Mouse (Mus musculus): ENCODE data around the gene 1700020A23Rik. TPM values are rescaled to one million over a fixed set of nuclear protein-coding genes. Genes with fewer than 3 reads are reported as not detected.
"Not testable (repeated sequence)": the region's sequence is repeated elsewhere in the genome, so short reads cannot be mapped to it uniquely, and the experiment has no call there.

The 1700020A23Rik gene
- 1 to 10 TPM in 1 of 4 experiments, not detected in 3; 4.6 TPM for total RNA-seq (2022)

DNA sequence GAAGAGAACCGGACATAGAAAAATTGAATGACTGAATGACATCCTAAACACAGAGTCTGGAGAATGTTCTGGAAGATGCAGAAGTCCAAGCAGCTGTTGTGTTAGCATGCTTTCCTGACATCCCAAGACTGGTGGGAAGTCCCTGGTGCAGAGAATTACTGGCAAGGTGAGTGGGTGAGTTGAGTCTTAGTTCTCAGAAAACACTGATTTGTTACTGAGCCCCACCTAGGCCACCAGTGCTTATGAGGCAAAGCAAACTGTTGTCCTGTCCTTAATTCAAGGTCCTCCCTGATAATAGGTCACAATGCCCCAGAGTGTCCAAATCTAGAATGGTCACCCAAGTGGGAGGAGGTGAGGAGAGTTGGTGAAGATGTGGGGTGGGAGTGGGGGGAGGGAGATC is at the start of gene 1700020A23Rik, which contains the start of gene Gm28372:
Gene 1700020A23Rik, plus strand, starts transcription at position 321 of the 400 bp plus-strand sequence.
Gene Gm28372, plus strand, starts transcription at position 301 of the 400 bp plus-strand sequence.
- no peak for DNase-seq

DNA sequence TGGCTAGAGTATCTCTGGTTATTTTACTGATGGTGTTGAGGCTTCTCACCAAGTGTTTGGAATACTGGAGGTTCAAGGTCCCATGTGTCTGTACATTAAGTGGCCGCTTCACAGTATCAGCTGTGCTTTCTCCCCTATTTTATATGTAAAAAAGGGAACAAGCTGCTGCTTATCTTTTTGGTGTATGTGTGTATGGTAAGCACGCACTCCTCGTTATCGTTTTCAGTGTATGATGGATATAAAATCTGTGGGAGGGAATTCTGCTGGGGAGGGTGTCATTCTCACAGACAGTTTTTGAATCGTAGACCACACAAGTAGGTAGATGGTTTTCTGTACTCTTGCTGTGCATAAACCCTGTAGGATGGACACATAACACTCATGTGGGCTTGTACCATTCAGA is 47.5 kb upstream of the 1700020A23Rik start:
- no peak for DNase-seq

GRCm38 (mm10) chr2:130358852-130359251 is 46.2 kb upstream of the 1700020A23Rik start:
- DNase-seq = no peak

- DNase-seq = peak; percentile 14
Observed at GRCm38 (mm10) chr2:130362511-130363026, 42.5 kb upstream of the 1700020A23Rik start.

DNA sequence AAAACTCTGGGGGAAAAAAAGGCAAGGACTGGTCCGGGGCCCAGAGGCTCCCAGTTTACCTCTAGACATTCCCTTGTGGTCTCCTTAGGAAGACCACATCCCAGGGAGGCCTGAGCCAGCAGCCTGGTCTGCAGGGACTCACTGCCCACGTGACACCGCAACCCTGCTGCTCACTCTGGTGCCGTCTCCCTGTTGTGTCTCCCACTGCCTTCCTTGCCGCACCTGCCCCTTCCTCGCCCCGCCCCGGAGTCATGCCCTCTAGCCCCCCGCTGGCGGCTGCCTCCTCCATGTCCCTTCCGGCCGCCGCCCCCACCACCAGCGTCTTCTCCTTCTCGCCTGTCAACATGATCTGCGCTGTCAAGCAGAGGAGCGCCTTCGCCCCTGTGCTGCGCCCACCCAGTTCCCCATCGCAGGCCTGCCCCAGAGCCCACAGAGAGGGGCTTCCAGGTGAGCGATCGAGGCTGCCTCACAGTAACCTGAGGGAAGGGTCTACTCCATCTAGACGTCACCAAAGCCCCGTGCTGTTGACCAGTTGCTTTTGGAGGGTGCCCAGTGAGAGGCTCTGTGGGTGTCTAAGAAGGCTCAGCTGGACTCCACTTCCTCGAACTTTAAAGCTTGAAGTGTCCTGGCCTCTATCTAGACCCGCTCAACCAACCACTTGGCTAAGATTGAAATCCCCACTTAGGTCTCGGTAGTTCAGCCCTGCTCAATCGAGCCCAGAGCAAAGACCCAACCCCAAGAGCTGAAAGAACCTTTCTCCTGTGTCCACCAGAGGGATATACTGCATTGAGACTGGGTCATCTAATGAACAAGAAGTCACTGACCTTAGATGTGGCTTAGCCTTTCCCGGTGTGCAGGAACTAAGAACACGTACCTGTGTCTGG is 39.6 kb upstream of the 1700020A23Rik start:
- DNase-seq = no peak

DNA sequence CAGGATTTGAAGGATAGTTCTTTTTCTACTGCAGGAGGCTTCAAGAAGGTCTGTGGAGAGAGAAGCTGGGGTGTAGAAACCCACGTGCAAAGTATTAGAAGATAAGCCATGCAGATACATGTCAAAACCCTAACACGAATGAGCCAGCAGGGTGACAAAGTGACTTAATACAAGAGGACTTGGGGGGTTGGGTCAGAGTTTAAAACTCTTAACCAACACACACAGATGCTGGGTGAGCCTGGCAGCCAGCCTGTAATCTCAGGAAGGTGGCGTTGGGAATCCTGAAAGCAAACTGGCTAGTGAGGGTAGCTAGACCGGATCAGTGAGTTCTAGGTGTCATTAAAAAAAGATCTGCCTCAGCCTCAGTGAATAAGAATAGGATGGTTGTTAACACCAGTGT is 37.7 kb upstream of the 1700020A23Rik start:
- no peak for DNase-seq

DNA sequence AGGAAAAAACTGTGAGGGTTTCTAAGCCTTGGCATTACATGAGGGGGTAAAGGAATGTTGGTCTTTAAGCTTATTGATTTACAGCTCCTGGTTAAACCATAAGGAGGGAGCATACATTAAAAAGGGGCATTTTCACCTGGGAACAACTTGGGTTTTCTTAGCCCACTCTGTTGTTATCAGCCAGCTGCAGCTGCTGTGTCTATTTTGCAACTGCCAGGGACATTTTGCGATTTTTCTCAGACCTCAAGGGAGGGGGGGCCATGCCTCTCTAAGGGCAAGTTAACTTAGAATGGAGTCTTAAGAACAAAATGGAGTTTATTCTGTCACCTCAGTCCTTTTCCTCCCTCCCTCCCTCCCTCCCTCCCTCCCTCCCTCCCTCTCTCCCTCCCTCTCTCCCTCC is 32.0 kb upstream of the 1700020A23Rik start:
- DNase-seq = not testable (repeated sequence)

DNA sequence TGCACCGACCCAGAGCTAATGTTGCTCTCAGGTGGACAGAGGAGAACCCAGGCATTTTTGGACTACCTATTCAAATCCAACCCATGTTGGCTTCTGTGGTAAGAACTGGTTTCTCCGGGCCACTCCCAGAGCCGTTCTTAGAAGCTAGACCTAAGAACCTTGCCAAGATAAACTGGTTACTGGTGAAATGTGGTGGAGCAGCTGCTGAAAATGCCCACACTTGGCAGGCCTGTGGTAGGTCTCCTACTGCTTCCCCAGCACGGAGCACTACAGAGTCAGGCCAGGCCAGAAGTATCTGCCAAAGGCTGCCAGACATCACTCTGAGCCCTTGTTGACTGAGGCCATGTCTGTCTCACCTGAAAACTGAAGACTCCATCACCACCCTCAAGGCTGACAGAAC is 30.1 kb upstream of the 1700020A23Rik start:
- no peak for DNase-seq

DNA sequence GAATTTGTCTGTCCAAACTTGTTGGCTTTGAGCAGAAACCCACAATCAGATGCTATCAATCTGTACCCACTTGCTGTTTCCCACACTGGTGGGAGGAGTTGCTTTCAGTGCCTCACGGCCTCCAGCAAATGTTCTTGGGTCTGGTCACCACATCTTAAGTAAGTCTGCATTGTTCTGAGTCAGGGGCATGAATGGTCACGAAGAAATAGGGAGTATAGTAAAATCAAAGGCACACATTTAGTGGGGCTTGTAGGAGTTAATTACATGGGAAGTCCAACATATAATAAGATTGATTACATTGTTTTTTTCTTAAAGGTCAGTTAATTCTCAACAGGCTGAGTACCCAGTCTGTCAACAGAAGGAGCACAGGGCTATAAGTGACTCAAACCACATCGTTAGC is 21.9 kb upstream of the 1700020A23Rik start:
- no peak for DNase-seq

GRCm38 (mm10) chr2:130383895-130384294 is 21.2 kb upstream of the 1700020A23Rik start:
- DNase-seq = no peak

GRCm38 (mm10) chr2:130386212-130386611 is 18.8 kb upstream of the 1700020A23Rik start:
- DNase-seq = no peak

DNA sequence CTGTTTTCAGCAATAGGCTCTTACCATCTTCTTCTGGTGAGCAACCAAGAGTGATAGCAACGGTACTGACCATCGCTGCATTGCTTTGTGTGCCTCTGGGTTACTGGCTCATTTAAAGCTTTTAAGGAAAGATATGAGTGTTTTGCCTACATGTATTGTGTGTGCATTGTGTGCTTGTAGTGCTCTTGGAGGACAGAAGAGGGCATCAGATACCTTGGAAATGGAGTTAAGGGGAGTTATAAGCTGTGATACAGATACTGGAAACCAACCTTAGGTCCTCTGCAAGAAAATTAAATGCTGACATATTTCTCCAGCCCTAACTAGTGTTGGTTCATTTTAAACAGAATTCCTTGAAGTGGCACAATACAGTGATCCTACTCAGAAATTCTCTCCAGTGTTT is 16.3 kb upstream of the 1700020A23Rik start:
- DNase-seq = no peak

DNA sequence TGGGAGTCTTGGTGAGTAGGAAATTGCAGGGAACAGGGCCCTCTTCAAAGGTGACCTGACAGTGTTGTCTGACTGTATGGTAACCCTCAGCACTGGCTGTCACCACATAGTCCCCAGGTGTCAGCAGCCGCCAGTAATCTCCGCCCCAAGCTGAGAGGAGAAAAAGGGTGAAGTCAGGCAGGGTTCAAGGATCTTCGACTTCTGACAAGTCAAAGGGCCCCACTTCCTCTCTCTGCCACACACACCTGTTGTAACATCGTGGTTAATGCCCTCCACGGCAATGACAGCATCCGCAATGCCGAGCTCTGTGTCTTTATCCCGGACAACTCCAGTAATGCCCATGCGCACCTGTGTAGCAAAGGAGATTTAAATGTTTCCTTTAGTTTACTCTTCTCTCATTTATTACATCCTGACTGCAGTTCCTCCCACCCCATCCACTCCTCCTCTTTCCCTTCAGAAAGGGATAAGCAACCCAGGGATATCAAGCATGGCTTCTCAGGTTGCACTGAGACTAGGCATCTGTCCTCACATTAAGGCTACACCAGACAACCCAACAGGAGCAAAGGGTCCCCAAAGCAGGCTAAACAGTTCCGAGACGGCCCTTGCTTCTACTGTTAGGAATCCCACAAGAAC is 13.9 kb upstream of the 1700020A23Rik start:
- DNase-seq = no peak

- no peak for DNase-seq
Observed at GRCm38 (mm10) chr2:130392836-130393235, 12.2 kb upstream of the 1700020A23Rik start.

GRCm38 (mm10) chr2:130395696-130396095 is 9.4 kb upstream of the 1700020A23Rik start:
- no peak for DNase-seq

DNA sequence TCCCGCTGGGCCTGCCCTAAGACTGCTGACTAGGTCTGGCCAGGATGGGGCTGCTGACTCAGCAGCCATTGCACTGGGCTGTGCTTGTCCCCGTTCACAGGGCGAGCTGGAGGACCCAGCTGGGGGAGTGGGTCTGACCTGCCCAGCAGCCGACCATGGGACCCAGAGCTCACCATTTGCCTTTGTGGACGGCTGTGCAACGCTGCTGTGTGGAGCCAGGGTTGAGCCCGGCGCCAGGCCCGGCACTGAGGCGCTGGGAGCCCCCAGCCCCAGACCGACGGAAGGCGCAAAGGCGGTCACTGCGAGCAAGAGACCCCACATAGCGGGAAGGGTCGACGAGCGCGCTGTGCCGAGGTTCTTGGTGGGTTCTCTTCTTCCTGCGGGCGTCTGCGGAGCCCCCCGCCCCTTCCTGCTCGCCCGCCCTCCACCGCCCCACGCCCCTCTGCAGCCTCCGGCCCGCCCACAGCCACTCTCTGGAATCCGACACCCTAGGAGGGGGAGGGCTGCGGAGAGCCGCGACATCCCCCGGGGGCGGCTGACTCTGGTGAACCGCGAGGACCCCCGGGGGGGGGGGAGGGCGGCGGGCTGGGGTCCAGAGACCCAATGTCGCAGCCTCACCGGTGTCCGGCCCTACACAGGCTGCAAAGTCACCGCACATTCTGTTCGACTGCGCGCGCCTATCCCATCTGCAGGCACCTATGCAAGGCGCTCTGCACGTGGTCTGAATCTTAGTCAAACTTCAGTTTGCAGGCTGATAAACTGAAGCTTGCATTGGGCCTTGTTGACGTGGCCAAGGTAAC is 7.7 kb upstream of the 1700020A23Rik start, which contains the start of gene Cpxm1:
Gene Cpxm1, minus strand, starts transcription at position 389 of the 800 bp plus-strand sequence.
- DNase-seq = no peak

GRCm38 (mm10) chr2:130398091-130398490 is 7.0 kb upstream of the 1700020A23Rik start:
- DNase-seq = no peak

GRCm38 (mm10) chr2:130400046-130400445 is 5.0 kb upstream of the 1700020A23Rik start:
- DNase-seq = no peak

DNA sequence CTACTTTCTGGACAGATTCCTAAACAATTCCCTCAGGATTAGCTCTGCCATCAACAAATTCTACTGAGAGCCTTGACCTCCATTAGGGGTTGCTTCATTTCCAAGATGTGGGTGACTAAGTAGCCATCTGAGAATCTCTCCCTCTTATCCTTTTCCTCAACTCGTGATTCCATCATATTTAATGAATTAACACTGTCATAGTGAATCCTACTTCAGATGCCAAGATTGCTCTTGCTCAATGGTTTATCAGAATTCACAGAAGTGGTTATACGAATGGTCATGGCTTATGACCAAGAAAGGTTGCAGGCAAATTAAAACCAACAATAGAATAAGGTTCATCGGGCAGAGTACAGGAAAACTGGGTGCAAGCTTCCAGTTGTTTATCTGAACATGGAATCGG is 3.2 kb upstream of the 1700020A23Rik start:
- no peak for DNase-seq

- DNase-seq = no peak
Observed at GRCm38 (mm10) chr2:130406178-130406577, 1.1 kb downstream of the 1700020A23Rik start, which contains the start of gene Tmem239. Tmem239 (plus strand) TSS chr2:130406478.

DNA sequence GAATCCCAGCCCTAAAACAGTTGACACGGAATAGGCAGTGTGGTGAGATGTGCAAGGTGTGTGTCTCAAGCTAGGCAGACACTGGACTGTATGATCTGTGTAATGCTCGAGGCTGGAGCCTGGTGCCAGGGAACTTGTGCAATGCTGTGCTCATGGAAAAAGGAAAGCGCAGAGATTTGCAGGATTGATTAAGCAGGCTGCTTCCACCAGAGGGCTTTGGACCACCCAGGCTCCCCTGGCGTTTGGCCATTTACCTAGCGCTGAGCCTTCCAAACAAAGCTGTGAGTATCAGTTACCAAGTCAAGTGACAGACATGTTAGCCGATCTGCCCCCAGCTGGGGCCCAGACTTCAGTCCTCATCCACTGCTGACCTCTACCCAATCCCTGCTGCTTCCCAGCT is 3.1 kb downstream of the 1700020A23Rik start:
- DNase-seq = no peak
